Mouse (Mus musculus) brain, embryonic 18.5 days (tissue): ENCODE measurements around the gene Ankrd63.
"Not testable (repeated sequence)": the region's sequence is repeated elsewhere in the genome, so short reads cannot be mapped to it uniquely, and the experiment has no call there.

Experiments used
- DNase-seq: peaks from one replicate; pipeline ENCODE4 v3.0.0-alpha.2; 2012; ENCODE audit warnings: low read depth, low spot score

Gene Ankrd63

GRCm38 (mm10) chr2:118662902-118663803 lies 40.6 kb downstream of the Ankrd63 start, which contains the start of gene Pak6:
Gene Pak6, plus strand, starts transcription at chr2:118663303.
- no peak for DNase-seq

DNA sequence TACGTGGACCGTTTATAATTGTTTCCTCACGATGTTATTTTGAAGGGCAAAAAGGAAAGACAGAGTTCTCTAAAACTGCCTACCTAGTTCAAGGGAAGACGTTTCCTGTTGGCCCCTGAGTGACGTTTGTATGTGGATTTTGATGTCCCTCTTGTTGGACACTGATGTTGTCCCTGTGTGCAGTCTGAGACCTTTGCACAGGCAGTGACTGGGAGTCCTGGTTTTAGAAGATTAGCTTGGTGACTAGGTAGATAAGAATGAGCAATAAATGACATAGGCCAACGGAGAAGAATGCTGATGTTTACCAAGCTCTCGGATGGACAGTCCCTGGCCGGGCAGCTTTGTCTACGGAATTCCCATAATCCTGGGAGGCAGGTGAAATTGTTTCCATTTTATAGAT lies 41.9 kb downstream of the Ankrd63 start:
- no peak for DNase-seq

DNA sequence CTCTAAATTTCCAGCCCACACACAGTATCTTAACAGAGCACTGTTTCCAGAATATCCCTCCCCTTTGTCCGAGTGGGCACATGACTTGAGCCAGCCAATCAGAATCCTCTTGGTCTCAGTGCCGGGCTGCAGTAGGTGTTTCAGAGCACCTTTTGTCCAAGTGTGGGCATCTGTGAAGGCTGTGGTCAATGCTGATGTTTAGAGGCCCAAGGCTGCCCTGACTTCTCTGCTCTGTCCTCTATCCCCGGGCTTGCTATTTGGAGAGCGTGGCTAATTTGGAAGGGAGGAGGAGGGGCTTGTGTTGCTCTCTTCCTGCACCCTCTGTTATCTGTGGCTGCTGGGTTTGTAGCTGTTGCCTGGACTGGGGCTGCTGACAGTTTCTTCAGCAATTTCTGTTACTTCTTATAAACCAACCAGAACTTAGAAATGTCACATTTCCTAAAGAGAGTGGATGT lies 43.7 kb downstream of the Ankrd63 start:
- DNase-seq = no peak

DNA sequence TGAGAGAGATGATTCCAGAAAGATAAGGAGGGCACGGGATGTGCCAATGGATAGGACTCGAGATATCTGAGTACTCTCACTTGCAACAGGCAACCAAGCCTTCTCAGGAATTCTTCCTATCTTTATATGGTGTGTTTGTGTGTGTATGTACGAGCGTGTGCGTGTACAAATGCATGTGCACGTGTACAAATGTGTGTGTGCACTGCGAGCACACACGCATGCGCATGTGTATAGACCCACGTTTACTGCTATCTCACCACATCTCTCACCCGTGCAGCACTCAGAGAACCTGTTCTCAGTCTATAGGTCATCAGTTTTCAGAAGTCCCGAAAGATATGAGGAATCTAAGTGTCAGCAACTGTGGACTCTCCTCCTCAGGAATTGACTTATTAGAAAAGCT lies 44.3 kb downstream of the Ankrd63 start:
- no peak for DNase-seq

- DNase-seq = no peak
Measured at GRCm38 (mm10) chr2:118659077-118659476, 44.7 kb downstream of the Ankrd63 start.

DNA sequence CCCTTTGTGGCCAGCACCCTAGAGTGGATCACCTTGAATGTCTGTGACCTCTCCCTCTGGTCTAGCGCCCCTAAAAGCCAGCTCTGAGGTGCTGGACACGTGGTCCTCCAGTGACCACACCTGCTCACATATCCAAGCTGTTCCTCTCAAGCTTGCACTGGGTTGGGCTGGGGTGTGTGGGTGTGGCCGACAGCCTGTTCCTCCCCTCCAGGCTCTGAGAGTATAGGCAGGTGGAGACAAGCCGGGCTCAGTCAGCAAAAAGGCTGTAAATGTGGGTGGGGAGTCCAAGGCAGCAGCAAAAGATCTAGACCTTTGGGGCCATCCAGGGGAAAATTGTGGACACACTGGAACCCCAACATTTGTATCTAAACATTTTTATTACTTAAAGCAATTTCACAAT lies 45.3 kb downstream of the Ankrd63 start:
- DNase-seq = no peak

DNA sequence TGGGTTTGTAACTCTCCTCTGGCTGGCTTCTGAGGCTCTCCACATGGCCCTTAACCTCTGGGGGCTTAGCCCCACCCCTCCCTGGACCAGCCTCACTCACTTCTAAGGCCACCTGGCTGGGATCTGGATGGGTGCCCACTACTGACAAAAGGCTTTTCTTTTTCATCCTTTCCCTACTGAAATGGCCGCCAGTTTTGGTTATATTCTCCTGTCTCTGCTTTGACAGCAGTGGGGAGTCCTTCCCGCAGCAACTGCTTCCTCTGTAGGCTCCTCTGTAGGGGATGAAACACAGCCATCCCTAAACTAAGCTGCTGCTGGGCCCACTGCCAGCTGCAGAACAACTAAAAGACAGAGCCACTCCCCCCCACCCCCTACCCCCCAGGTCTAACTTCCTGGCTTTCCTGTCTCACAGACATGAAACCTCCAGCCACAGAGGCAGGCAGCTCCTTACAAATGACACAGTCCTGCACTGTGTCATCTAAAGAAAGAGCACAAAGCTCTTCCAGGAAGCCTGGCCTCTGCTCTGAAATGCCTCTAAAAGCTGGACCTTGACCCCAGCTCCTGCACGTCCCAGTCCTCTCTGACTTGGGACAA lies 47.0 kb downstream of the Ankrd63 start:
- no peak for DNase-seq

DNA sequence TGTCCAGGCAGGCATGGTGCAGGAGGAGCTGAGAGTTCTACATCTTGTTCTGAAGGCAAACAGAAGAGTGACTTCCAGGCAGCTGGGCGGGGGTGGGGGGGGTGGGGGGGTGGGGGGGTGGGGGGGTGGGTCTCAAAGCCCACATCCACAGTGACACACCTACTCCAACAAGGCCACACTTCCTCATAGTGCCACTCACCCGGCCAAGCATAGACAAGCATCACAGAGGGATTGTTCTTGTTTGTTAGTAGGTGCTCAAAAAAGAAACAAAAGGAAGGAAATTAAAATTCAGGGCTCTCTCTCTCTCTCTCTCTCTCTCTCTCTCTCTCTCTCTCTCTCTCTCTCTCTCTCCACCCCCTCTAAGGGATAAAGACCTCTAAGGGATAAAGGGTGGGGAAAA lies 53.1 kb downstream of the Ankrd63 start:
- DNase-seq = not testable (repeated sequence)
